Mouse (Mus musculus) spleen, adult 12 weeks (tissue): ENCODE measurements around the gene Myo3b.

ENCODE experiments used
- DNase-seq: peaks from one replicate; pipeline ENCODE4 v3.0.0; 2022; ENCODE audit warnings: low spot score

The Myo3b gene

DNA sequence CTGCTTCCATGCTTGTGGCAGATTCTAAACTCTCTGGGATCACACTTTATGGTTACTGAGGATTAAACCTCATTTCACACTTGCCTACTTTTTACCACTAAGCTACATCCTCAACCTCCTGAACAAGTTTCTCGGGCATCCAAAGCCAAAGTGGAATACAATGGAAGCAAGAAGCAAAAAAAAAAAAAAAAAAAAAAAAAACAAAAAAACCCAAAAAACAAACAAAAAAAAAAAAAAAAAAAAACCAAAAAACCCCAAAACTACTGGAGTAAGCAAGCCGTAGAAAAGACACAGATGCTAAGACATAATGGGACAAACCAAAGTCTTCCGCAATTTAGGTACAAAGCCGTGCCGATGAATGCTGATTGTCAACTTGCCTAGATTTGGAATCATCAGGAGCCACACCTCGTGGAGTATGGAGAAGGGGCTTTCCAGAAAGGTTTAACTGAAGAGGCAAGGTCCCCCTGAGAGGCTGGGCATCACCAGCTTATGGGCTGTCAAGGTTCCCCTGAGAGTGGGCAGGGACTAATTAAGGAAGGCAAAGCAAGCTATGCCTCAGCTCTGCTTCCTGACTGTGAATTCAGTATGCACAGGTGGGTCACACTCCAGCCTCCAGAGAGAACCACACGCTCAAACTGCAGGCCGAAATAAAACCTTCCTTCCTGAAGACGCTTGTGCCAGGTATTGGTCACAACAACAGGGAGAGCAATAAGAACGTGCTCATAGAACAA lies 313.7 kb downstream of the Myo3b start:
- DNase-seq = no peak

DNA sequence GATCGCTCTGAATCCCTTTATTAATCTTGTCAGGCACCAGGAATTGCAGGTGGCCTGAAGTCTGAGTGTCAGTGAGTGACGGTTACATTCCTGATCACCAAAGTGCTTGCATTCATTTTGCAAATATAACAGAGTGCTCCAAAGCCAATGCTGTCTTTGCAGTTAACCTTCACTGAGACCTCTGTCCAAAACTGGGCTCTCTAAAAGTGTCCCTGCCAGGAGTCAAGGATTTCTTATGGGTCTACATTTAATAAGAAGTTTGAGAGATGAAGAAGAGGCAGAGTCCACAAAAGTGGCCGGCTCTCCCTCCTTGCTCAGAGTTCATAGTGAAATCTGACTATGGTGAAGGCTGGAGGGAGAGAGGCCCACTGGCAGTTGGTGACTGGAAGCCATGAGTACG lies 315.1 kb downstream of the Myo3b start:
- DNase-seq = no peak

DNA sequence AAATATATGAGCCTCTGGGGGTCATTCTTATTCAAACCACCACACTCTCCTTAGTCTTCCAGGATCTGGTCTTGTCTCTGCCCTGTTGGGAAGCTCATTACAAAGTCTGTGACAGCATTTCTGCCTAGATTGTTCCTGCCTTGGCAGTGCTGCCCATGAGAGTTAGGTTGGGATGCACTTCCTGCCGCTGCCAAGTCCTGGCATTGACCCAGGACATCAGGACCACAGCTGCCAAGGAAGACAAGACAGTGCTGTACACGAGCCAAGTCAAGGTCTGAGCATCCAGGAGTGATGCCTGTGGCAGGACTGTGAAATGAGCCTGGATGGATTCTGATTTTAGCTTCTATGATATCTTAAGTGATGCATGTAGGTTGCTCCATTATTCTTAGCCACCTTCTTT lies 316.1 kb downstream of the Myo3b start:
- DNase-seq = no peak

DNA sequence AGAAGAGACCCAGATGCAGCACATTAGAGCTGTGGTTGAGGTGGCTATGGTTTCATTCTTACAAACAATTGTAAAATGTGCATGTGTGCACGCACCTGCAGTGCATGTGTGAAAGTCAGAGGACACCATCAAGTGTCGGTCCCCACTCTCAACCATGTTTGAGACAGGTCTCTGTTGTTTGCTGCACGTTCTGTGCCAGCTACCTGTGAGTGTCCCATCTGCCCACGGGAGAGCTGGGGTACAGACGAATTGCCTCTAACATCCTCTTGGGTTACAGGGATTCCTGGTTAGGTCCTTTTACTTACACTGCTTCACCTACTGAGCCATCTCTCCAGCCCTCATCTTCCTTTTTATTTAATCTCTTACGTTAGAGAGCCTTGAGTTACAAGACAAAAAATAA lies 330.5 kb downstream of the Myo3b start:
- no peak for DNase-seq

DNA sequence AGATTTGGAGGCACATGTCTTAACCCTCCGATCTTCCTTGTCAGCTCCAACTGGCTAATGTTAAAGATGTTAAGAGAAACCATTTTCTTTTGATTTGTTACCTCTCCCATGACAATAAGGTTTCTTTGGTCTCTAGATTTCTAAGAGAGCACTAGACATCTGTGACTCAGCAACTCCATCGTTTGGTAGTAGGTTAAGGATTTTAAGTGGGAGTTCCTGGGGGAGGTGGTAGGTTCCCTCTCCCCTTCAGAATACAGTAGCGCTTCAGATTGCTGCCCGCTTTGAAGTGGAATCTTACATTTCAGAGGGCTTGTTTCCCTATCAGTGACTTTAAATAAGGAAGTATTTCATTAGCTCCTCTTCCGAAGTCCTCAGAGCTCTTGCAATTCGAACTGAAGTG lies 340.4 kb downstream of the Myo3b start:
- DNase-seq = no peak

DNA sequence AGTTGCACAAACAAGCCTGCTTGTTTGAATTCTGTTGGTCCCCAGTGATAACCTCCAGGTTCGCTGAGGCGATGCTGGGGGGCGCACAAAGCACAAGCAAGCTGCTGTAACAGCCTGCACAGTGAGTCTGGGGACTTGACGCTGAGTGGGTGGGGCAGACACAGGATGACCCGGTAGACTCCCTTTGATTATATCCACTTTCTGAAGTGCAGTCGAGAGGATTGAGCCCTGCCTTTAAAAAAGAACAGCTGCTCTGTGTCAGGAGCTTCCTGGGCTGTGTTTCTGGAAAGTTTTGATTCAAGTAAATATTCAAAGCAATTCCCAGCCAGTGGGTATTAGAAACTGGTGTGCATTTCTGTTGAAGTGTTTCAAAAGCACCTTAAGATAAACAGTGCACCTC lies 341.0 kb downstream of the Myo3b start:
- DNase-seq = no peak

DNA sequence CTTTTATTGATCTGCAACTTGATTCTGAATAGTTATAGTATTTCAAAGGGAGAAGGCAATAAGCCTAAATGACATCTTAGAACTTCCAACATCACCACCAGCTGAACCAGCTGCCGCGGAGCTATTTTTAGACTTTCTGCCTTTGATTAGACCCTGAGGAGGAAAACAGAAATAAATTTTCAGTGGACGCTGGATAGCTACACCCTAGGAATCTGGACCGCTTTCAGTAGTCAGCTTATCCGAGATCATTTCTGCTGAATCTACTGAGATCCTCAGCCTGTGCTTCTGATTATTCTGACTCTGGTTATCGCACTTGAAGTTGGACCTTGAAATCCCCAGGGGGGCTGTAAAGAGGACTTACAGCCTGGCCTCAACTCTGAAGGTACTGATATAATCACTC lies 349.7 kb downstream of the Myo3b start:
- no peak for DNase-seq

DNA sequence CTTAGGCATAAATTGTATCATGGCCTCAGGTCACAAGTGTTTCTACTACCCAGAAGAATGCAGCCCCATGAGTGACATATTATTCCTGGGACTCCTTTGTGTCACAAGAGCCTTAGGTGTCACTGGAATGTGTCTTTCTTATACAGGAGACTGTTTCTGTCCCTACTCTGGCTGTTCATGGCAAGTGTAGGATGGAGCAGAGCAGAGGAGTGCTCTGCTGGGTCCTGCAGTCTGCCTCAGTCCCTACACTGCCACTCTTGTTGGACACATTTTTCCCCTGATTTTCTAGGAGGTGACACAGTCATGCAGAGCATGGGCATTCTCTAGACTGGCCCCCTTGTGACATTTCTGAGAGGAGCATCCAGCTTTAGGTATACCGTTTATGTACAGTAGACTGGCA lies 350.2 kb downstream of the Myo3b start:
- DNase-seq = no peak

DNA sequence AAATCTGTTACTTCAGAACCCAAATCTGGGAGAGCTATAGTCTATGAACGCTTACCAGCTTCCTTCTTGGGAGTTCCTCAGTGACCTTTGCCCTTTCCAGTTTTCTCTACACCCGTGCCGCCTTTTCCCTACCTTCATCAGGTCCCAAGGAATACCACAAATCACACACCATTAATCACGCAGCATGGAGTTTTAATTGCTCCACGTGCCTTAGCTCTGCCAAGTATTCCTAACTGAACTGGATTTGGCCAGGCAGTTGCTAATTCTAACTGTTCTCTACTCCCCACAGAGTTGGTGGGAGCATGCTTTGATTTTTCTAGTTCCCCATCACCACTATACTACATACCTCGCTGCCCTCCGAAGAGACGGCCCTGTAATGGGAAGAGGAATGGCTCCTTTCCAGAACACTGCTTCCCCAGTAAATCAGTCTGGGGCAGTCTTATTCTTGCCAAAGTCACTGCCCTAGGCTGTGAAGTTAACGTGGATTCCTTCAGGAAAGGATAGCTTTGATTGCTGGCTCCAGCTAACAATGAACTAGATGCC lies 358.9 kb downstream of the Myo3b start:
- DNase-seq = no peak

DNA sequence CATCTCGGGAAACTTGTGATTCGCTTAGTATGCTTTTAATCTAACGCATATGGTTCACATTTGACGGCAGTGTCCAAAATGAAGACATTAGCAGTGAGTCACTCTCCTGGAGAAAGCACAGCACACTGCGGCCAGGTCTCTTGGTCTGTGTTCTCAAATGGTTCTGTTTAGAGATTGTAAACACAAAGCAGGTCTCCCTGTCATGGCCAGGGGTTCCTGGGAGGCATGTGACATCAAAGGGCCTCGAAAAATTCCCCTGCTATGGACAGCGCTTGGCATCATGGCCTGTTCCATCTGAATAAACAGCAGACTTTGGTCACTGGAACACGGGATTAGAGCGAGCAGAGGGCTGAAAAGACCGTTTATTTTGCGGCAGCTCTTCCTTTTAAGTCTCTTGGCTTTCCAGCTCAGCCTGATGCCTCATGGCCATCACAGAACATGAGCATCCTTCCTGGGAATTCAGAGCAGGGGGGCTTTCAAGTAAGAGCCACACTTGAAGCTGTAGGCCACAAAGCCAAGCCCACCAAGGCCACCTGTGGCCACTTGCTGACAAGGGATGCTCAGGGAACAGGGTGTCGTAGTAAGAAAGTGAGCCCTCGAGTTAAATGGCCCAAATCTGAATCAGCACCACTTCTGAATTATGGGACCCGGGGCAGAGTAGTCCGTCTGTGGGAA lies 360.7 kb downstream of the Myo3b start:
- no peak for DNase-seq

DNA sequence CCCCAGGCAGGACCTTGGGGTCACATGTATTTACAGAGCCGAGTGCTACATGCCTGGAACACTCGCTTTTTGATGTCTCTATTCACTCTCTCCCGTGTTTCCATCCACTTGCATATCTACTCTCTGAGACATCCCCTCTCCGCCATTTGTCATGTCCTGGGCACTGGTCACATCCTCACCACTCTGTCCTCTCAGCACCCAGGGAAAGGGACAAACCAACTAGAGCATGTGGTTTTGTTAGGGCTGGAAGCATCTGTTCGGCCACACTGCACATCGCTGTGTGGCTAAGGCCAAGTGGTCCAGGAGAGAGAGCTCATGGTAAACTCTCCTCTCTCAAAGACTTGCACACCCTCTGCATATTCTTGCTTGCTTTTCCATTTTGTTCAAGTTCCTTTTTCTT lies 361.4 kb downstream of the Myo3b start:
- DNase-seq = no peak

DNA sequence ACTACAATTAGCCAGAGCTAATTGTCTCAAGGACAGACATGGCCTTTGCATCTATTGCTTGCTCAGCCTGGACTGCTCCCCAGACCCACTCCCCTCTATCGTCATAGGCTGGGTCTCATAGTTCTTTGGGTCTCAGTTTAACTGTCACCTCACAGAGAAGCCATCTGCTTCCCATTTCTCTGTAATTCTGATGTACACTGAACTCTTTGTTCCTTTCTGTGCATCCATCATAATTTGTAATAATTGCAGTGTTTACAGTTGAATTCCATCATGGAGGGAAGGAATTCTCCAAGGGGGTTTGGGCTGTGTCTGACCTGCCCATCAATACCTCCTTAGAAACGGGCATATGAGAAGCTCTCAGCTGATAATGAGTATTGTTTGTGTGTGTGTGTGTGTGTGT lies 365.4 kb downstream of the Myo3b start:
- DNase-seq = no peak

DNA sequence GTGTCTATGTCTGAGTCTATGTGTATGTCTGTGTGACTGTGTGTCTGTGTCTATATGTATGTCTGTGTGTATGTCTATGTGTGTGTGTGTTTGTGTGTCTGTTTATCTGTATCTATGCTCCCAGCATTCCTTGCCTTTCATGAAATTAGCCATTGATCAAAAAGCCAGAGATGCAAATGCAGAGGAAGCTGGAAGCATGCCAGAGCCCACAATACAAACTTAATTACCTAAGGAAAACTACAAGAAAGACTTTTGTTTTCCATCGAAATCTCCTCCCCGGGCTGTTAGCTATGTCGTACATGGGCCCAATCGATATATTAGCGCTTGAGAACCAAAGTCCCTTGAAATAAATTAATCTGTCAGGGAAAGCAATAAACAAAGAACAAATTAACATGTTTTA lies 367.9 kb downstream of the Myo3b start:
- DNase-seq = no peak

DNA sequence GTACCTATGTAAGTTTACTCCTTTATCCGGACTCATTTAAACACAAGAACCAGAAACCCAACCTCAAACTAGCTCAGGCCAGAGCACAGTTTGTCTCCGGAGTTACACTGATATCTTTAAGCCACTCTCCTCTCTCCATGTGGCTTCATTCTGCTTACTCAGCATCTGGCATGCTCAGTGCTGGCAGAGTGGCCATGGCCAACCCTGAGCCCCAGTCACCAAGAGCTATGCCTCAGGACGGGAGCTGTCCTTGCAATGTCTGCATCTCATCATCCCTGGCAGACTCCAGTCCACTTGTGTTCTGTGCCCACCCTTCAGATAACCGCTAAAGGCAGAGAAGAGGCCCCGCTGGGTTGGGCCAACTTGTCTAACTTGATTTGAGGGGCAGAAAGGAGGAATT lies 368.8 kb downstream of the Myo3b start:
- no peak for DNase-seq

DNA sequence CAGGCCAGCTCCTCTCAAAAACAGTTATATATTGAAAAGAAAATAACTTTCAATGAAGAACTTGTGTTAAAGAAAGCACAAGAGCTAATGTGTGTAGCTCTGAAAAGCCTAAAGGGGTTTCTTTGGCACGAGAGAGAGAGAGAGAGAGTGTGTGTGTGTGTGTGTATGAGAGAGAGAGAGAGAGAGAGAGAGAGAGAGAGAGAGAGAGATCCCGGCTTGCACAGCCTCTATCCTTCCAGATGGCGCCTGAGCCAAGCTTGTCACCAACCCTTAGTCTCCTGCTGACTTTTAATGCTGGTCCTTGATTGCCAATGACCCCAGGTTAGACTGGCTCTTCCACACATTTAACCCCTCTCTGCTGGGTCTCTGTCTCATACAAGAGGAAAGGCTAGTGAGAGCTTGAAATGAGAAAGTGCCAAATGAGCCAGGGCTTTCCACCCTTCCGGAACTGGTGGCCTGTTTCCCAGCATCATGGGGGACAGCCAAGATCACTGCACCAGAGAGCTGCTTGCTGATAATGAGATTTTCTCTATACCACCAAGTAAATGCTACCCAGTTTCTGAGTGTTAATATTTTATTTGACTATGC lies 371.5 kb downstream of the Myo3b start:
- no peak for DNase-seq

DNA sequence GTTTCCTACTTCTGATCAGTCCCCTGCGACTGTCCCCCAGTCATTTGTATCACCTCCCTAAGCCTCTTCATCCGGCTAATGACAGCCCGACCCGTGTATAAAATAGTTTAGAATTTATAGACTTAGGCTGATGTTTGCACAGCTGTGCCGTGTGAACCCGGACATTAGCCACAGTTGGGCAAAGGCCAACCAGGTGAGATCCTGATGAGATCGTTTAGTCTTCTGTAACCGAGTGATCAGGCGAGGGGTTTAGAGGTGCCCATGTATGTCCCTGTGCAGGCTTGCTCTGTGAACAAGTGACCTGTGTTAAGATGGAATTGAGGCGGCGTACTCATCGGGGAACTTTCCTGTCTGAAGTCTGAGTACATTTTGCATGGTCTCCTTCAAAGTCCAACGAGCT lies 373.4 kb downstream of the Myo3b start:
- no peak for DNase-seq

DNA sequence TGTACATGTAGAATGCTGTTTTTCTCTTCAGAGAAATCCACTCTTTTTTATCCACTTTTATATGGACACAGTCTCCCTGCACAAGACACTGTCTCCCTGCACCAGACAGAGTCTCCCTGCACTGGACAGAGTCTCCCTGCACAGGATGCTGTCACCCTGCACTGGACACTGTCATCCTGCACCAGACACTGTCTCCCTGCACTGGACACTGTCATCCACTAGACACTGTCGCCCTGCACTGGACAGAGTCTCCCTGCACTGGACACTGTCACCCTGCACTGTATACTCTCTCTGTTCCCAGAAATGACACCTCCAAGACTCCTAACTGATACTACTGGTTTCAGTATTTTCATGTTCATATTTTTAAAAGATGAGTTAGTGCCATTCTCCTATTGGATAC lies 375.5 kb downstream of the Myo3b start:
- DNase-seq = no peak

DNA sequence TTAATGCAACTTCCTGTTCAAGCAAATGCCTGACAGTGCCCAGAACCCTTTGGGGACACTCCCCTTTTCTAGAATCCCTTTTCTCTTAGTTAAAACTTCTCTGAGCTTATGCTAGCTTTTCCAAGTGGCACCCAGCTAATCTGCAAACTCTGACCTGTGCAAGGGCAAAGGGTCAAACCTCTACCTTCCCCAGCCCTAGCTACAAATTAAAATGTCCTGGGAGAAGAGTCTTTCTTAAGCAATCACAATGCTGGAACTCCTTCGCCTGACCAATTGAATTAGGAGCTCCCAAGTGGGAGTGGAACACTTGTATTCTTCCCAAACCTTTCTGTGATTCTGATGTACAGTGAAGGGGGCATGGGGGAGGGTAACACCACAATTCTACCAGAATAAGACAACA lies 376.6 kb downstream of the Myo3b start:
- no peak for DNase-seq

DNA sequence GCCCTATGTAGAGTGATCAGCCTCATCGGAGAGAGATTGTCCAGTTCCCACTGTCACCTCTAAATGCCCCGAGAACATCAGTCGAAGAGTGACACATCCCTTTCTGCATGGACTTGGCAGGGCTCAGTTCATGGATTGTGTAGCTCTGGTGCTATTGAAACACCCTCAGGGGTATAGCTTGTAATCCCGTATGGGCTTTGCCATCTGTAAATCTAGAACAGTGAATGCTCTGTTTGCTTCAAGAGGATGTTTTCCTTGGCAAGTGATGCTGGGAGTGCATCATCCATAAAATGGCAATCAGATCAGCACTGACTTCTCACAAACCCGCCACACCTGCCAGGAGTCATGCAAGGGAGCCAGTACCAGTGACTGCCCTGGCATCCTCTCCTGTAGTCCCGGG lies 380.4 kb downstream of the Myo3b start:
- DNase-seq = no peak

DNA sequence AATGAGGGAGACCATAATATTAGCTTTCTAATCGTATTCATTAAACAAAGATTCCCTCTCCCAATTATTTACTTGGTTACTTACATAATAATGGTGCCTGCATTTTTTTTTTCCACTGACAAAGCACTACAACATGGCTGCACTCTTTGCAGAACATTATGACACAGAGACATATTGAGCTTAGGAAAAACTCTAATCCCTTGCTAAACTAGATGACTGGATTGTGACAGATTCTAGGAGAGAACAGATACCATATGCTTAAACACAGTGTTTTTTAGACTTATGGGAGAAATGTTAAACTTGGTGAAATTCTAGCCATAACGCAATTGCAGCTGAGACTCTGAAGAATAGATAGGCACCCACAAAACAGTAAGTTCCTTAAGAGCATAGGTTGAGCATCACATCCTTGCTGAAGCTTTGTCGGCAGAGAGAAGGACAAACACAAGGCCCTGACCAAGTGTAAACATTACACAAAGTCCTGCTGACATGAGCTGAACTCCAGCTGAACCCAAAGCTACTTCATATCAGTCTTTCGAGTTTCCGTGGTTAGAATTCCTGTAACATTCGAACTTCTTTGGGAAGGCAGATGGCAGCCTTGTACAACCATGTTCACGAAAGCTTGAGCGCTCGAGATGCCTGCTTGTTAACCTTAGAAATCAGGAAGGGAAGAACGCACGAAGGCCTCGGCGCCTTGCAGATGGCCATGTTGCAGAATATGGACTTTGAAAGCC lies 382.4 kb downstream of the Myo3b start:
- no peak for DNase-seq

DNA sequence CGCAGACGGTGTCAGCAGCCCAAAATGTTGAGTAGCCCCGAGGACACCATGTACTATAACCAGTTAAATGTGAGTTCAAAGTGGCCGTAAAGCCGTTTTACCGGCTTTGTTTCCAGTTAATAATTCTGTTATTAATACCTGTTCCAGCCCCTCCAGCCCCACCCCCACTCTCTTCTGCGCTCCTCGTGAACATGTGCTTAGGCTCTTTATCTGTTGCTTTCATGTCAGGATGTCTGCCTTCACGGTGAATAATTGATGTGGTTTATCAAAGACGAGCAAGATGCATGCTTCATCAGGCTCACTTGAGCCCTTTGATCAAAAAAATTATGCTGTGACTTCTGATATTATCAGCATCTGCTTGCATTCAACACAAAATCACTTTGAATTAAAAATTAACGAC lies 386.7 kb downstream of the Myo3b start:
- no peak for DNase-seq

DNA sequence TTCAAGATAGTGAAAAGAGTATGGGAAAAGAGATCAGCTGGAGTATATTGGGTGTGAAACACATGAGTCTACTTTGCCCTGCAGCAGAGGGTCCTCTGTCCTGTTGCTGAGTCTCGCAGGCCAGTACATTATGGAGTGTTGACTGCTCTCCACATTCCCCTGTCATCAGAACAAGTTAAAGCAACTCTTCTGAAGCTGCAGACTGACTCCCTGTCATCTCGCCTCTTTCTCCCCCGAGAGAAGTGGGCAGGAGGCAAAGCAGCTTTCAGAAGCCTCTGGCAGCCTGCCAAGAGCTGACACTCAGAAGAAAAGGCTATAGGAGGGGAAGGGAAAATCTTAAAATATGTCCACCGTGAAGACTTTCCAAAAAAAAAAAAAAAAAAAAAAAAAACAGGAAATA lies 404.1 kb downstream of the Myo3b start:
- no peak for DNase-seq

DNA sequence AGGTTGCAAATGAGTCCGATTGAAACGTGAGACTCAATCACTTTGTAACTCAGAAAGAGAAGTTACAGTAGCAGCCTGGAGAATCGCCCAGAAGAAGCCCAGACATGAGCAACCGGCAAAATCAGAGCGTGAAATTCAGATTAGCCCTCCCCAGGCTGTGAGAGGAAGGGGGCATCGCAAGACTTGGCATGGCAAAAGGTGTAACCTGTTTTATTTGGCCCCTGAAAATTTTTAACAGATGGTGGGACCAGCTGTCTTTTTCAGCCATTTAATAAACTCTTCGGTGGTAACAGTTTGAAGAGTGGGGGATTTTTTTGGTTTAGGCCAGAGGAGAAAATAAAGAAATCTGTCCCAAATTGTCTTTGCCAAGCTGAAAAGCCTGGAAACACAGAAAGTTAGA lies 405.2 kb downstream of the Myo3b start:
- no peak for DNase-seq
